Mouse (Mus musculus) C2C12 (cell line): ENCODE results near the gene Sertad2.

Experiments
- CEBPB ChIP-seq: IDR thresholded peaks from one replicate; pipeline ENCODE4 v1.6.1; 2011; ENCODE audit warnings: low read depth, mild to moderate bottlenecking, control low read depth, moderate library complexity
- CTCF ChIP-seq: IDR thresholded peaks from one replicate; pipeline ENCODE4 v1.5.1; 2011; ENCODE audit not compliant: control insufficient read depth, insufficient read depth, insufficient read length
- FOSL1 ChIP-seq: IDR thresholded peaks from one replicate; pipeline ENCODE4 v1.8.0; 2011; ENCODE audit warnings: mild to moderate bottlenecking, low read length; ENCODE audit not compliant: poor library complexity, insufficient read depth, severe bottlenecking
- MAX ChIP-seq: IDR thresholded peaks from one replicate; pipeline ENCODE4 v1.6.1; 2011; ENCODE audit warnings: mild to moderate bottlenecking, control low read depth
- MYOD1 ChIP-seq: IDR thresholded peaks from one replicate; pipeline ENCODE4 v1.6.1; 2011; ENCODE audit warnings: low read depth; ENCODE audit not compliant: control insufficient read depth, insufficient read length
- MYOG ChIP-seq: IDR thresholded peaks from one replicate; pipeline ENCODE4 v1.6.1; 2011; ENCODE audit not compliant: control insufficient read depth, insufficient read length; ENCODE audit errors: extremely low read depth
- USF1 ChIP-seq: IDR thresholded peaks from one replicate; pipeline ENCODE4 v1.6.1; 2011; ENCODE audit warnings: low read depth, mild to moderate bottlenecking, control low read depth, moderate library complexity

DNA sequence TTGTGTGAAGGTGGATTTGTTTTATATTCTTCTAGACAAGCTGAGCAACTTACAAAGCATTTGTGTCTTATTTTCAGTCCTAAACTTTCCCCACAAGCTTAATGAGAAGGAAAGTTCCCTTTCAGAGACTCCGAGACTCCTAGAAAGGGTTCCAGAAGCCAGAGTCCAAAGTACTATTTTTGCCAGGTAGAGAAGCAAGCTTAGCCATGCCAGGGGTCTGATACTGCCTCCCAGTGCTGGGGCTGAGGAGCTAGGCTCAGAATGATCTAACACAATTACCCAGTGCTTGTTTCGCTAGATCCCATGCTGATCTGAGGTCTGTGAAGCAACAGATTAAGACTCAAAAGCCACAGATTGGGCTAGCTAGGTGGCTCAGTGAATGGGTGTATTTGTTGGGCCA, 84.1 kb downstream of the Sertad2 start:
- TF ChIP-seq CTCF: no peak
- TF ChIP-seq MYOD1: no peak
- TF ChIP-seq USF1: no peak
- no peak for TF ChIP-seq MYOG
- no peak for TF ChIP-seq MAX
- no peak for TF ChIP-seq CEBPB
- TF ChIP-seq FOSL1: no peak
